Mouse (Mus musculus) hindbrain, embryonic 14.5 days (tissue): ENCODE data around the gene Kat7. TPM values are rescaled to one million over a fixed set of nuclear protein-coding genes. Genes with fewer than 3 reads are reported as not detected.

Experiments
- ATAC-seq: fragments of 200-750 bp; cut with Nextera tagmentation; 2 replicates; pipeline ENCODE4 v1.8.0; 2017; ENCODE audit warnings: moderate number of reproducible peaks, mild to moderate bottlenecking, moderate TSS enrichment, moderate library complexity; ENCODE audit not compliant: low FRiP score
- DNase-seq: peaks from one replicate; pipeline ENCODE4 v3.0.0-alpha.2; 2015; ENCODE audit warnings: low spot score
- H3K27ac ChIP-seq: fragments of 300-500 bp; sonication (generic); 2 replicates; pipeline ENCODE4 v1.5.1; 2014; ENCODE audit warnings: mild to moderate bottlenecking, moderate library complexity
- H3K27me3 ChIP-seq: fragments of 300-500 bp; sonication (generic); 2 replicates; pipeline ENCODE4 v1.6.1; 2014; ENCODE audit warnings: mild to moderate bottlenecking, low read length, mixed read lengths; ENCODE audit not compliant: control insufficient read depth, insufficient read depth
- H3K36me3 ChIP-seq: fragments of 300-500 bp; sonication (generic); replicated peaks from 2 replicates; pipeline ENCODE4 v1.6.1; 2014; ENCODE audit not compliant: control insufficient read depth, insufficient read depth
- H3K4me1 ChIP-seq: fragments of 300-500 bp; sonication (generic); replicated peaks from 2 replicates; pipeline ENCODE4 v1.6.1; 2014; ENCODE audit warnings: antibody characterized with exemption, low read length, mixed read lengths; ENCODE audit not compliant: control insufficient read depth, insufficient read depth
- H3K4me2 ChIP-seq: fragments of 300-500 bp; sonication (generic); replicated peaks from 2 replicates; pipeline ENCODE4 v1.6.1; 2014; ENCODE audit warnings: mild to moderate bottlenecking, moderate library complexity
- H3K4me3 ChIP-seq: fragments of 300-500 bp; sonication (generic); replicated peaks from 2 replicates; pipeline ENCODE4 v1.5.1; 2014; ENCODE audit warnings: mild to moderate bottlenecking, low read length
- H3K9ac ChIP-seq: fragments of 300-500 bp; sonication (generic); 2 replicates; pipeline ENCODE4 v1.6.1; 2014
- H3K9me3 ChIP-seq: fragments of 300-500 bp; sonication (generic); 2 replicates; pipeline ENCODE4 v1.6.1; 2016; ENCODE audit warnings: low read length; ENCODE audit not compliant: control insufficient read depth
- WGBS: fragments of 180-500 bp; shearing (Covaris S2); extraction: QIAGEN DNeasy Blood & Tissue Kit; methylation state at CpG from one replicate; pipeline ENCODE4 v1.1.7; 2014; 5-methylcytosine and 5-hydroxymethylcytosine counted together
- polyA plus RNA-seq: library from polyadenylated mRNA; unstranded; fragments of >200 nt; fragmentation: Nextera tagmentation; extraction: Ambion mirVana; gene quantifications from 2 replicates; pipeline ENCODE4 v1.2.1, GENCODE M21; 2014

The Kat7 gene
- polyA plus RNA-seq, 1 experiment from 2014 or later, result 58.1 TPM

GRCm38 (mm10) chr11:95305600-95305999, 4.4 kb downstream of the Kat7 start:
- 94% methylated on average over 7 of the region's 7 CpGs for WGBS

GRCm38 (mm10) chr11:95301772-95302171, 8.3 kb downstream of the Kat7 start:
- no peak overlapping the region for H3K9ac ChIP-seq
- no peak overlapping the region for H3K4me3 ChIP-seq
- no peak overlapping the region for H3K27ac ChIP-seq
- H3K4me1 ChIP-seq, result no peaks in the 10 kb centered on the region
- WGBS, result 83% methylated on average over 3 of the region's 3 CpGs
- peaks cover 93% of the 10 kb centered on the region for H3K36me3 ChIP-seq
- H3K9me3 ChIP-seq, result no peaks in the 10 kb centered on the region
- H3K4me2 ChIP-seq, result no peak overlapping the region
- H3K27me3 ChIP-seq, result no peaks in the 10 kb centered on the region
- no peak for DNase-seq
- ATAC-seq, result no peak

More at GRCm38 (mm10) chr11:95305600-95305999, 4.4 kb downstream of the Kat7 start:
- H3K27ac ChIP-seq, result no peak overlapping the region
- H3K4me2 ChIP-seq, result no peak overlapping the region
- H3K9me3 ChIP-seq, result no peaks in the 10 kb centered on the region
- H3K9ac ChIP-seq, result no peak overlapping the region
- H3K36me3 ChIP-seq, result peaks cover 54% of the 10 kb centered on the region
- no peaks in the 10 kb centered on the region for H3K27me3 ChIP-seq
- DNase-seq (no peak), ATAC-seq (no peak)
- peaks cover 10% of the 10 kb centered on the region for H3K4me1 ChIP-seq
- H3K4me3 ChIP-seq, result no peak overlapping the region

GRCm38 (mm10) chr11:95299886-95300285, 10.2 kb downstream of the Kat7 start:
- Histone ChIP-seq H3K4me1 (no peaks in the 10 kb centered on the region), H3K36me3 (peaks cover 90% of the 10 kb centered on the region), H3K9me3 (no peaks in the 10 kb centered on the region), H3K4me3 (no peak overlapping the region), H3K27ac (no peak overlapping the region), H3K4me2 (no peak overlapping the region), H3K27me3 (no peaks in the 10 kb centered on the region), H3K9ac (no peak overlapping the region)
- no peak for DNase-seq
- no peak for ATAC-seq
- 93% methylated on average over 12 of the region's 12 CpGs for WGBS

DNA sequence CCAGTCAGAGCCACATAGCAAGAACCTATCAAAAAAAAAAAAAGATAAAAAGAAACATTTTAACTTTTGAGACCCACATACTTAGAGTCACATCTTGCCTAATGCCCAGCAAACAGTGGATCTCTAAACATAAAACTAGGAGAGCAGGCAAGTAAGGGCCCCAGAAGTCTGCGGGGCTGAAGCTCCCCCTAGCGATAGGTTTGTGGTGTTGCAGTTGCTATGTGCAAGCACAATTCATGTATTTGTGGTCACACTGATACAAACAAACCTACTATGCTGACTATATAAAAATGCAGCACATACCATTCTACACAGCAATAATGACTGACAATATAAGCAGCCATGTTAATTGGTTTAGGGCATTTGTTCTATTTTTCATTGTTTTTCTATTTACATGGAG, 11.9 kb downstream of the Kat7 start:
- Histone ChIP-seq H3K4me3 (no peak overlapping the region), H3K9ac (no peak overlapping the region), H3K27ac (no peak overlapping the region), H3K4me1 (no peaks in the 10 kb centered on the region), H3K36me3 (peaks cover 90% of the 10 kb centered on the region), H3K9me3 (no peaks in the 10 kb centered on the region), H3K27me3 (no peaks in the 10 kb centered on the region), H3K4me2 (no peak overlapping the region)
- peak; percentile 33 for DNase-seq
- ATAC-seq, result no peak
- WGBS, result 18% methylated on average over 2 of the region's 2 CpGs

GRCm38 (mm10) chr11:95295736-95296135, 14.3 kb downstream of the Kat7 start:
- H3K4me2 ChIP-seq, result no peak overlapping the region
- H3K9me3 ChIP-seq, result no peaks in the 10 kb centered on the region
- peaks cover 90% of the 10 kb centered on the region for H3K36me3 ChIP-seq
- no peaks in the 10 kb centered on the region for H3K4me1 ChIP-seq
- H3K27ac ChIP-seq, result no peak overlapping the region
- H3K9ac ChIP-seq, result no peak overlapping the region
- ATAC-seq, result no peak
- no peaks in the 10 kb centered on the region for H3K27me3 ChIP-seq
- no peak overlapping the region for H3K4me3 ChIP-seq
- 94% methylated on average over 13 of the region's 13 CpGs for WGBS
- no peak for DNase-seq

DNA sequence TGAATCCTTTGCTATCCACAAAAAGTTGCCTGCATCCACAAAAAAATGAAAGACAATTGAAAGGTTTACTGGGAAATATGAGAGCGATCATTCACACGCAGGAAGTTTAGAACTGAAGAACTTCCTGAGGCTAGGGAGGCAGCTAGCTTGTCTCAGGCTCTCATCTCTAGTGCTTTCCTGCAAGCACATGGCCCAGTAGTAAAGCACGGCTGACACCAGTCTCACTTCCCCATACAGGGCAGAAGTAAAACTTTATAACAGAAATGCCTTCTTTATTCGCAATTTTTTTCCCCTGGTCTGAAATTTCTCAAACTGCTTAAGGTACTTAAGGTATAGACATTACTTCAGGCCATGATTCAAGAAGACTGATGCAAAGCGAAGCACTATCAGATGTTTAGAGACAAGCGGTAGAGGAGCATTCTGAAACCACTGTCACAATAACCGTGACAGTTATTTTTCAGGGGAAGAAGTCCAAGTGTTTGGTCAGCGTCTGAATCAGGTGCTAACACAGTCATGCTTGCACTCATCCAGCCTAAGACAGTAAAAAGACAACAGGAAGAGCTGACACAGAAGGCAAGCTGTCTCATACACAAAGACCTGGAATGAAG, 16.9 kb downstream of the Kat7 start:
- no peak overlapping the region for H3K4me2 ChIP-seq
- no peaks in the 10 kb centered on the region for H3K4me1 ChIP-seq
- DNase-seq (no peak), ATAC-seq (no peak)
- no peaks in the 10 kb centered on the region for H3K9me3 ChIP-seq
- H3K9ac ChIP-seq, result no peak overlapping the region
- H3K27ac ChIP-seq, result no peak overlapping the region
- 92% methylated on average over 8 of the region's 8 CpGs for WGBS
- no peak overlapping the region for H3K4me3 ChIP-seq
- peaks cover 90% of the 10 kb centered on the region for H3K36me3 ChIP-seq
- no peaks in the 10 kb centered on the region for H3K27me3 ChIP-seq

GRCm38 (mm10) chr11:95291998-95292397, 18.0 kb downstream of the Kat7 start:
- no peaks in the 10 kb centered on the region for H3K4me1 ChIP-seq
- WGBS, result 92% methylated on average over 4 of the region's 4 CpGs
- no peak for ATAC-seq
- H3K9me3 ChIP-seq, result no peaks in the 10 kb centered on the region
- DNase-seq, result no peak
- no peak overlapping the region for H3K27ac ChIP-seq
- no peak overlapping the region for H3K9ac ChIP-seq
- H3K27me3 ChIP-seq, result no peaks in the 10 kb centered on the region
- no peak overlapping the region for H3K4me2 ChIP-seq
- no peak overlapping the region for H3K4me3 ChIP-seq
- peaks cover 90% of the 10 kb centered on the region for H3K36me3 ChIP-seq

DNA sequence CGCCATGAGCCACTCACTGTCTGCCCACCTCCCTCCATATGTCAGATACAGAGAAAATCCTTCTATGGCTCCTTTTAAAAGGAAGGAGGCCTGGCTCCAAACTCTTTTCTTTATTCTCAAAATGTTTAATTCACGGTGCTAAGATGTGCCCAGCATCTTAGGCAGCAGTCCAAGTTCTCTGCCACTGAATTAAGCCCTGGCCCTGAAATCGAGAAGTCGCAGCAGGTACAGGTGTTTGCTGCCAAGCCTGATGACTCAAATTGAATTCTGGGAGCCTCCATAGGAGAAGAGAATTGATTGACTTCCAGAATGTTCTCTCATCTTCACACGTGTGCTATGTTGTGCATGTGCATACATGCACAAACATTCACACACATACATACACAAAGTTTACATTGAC, 27.7 kb downstream of the Kat7 start:
- Histone ChIP-seq H3K36me3 (peaks cover 99% of the 10 kb centered on the region), H3K4me1 (no peaks in the 10 kb centered on the region), H3K9me3 (no peaks in the 10 kb centered on the region), H3K4me3 (no peak overlapping the region), H3K27me3 (no peaks in the 10 kb centered on the region), H3K9ac (no peak overlapping the region), H3K4me2 (no peak overlapping the region), H3K27ac (no peak overlapping the region)
- ATAC-seq (no peak), DNase-seq (no peak)
- 93% methylated on average over 5 of the region's 5 CpGs for WGBS

DNA sequence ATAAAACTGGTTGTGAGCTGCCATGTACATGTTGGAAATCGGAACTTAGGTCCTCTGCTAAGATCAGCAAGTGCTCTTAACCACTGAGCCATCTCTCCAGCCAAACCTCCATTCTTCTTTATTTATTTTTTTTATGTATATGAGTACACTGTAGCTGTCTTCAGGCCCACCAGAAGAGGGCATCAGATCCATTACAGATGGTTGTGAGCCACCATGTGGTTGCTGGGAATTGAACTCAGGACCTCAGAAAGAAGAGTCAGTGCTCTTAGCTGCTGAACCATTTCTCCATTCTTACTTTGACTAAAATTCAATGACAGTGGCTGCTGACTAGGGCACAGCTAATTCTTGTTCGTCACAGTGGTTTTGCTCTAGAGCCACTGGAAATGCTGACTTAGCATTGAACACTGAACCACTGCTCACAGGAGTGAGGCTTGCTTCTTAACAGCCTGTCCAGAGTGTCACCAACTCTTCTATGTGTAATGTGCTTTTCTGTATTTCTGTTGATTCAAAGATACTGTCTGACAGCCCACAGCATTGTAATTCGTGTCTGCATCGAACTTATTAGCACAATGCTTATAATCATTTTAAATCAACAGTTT, 30.9 kb downstream of the Kat7 start:
- DNase-seq, result no peak
- no peaks in the 10 kb centered on the region for H3K4me1 ChIP-seq
- WGBS, result 92% methylated on average over 4 of the region's 4 CpGs
- H3K36me3 ChIP-seq, result peaks cover 99% of the 10 kb centered on the region
- no peak overlapping the region for H3K9ac ChIP-seq
- no peak for ATAC-seq
- H3K27me3 ChIP-seq, result no peaks in the 10 kb centered on the region
- no peak overlapping the region for H3K4me2 ChIP-seq
- no peak overlapping the region for H3K27ac ChIP-seq
- no peak overlapping the region for H3K4me3 ChIP-seq
- no peaks in the 10 kb centered on the region for H3K9me3 ChIP-seq

- no peak for DNase-seq
- Histone ChIP-seq H3K4me2 (no peak overlapping the region), H3K4me3 (no peak overlapping the region), H3K9ac (no peak overlapping the region), H3K4me1 (no peaks in the 10 kb centered on the region), H3K9me3 (no peaks in the 10 kb centered on the region), H3K27ac (no peak overlapping the region), H3K27me3 (no peaks in the 10 kb centered on the region), H3K36me3 (peaks cover 98% of the 10 kb centered on the region)
- ATAC-seq, result no peak
- WGBS, result 94% methylated on average over 6 of the region's 6 CpGs
Measured at GRCm38 (mm10) chr11:95276056-95276455, 34.0 kb downstream of the Kat7 start.
